Mouse (Mus musculus): ENCODE data around the gene Fgf18. TPM values are rescaled to one million over a fixed set of nuclear protein-coding genes. Genes with fewer than 3 reads are reported as not detected.

The Fgf18 gene
- polyA plus RNA-seq, 1 experiment: 0.12 TPM

DNA sequence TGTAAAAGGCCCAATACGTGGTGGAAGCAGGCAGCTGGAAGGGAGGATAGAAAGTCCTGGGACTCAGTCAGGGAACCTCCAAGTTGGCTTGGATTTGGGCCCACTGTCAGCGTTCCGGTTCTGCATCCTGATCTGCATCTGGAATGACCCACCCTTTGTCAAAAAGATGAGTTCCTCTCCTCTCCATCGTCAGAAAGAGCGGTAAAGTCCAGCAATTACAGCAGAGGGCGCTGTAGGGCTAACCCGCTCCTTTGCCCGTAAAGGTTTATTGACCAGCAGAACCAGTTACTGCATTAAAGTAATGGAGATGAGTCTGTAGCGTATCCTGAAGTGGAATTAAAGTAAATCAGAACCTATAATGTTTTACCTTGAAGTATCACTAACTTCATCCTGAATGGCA is 23.3 kb upstream of the Fgf18 start:
- H3K4me3 ChIP-seq (ENCODE audit: insufficient read depth, poor library complexity, severe bottlenecking): no peak overlapping the region
- H3K36me3 ChIP-seq (ENCODE audit: control insufficient read depth, insufficient read depth): no peaks in the 10 kb centered on the region
- H3K79me3 ChIP-seq (ENCODE audit: low read depth): no peaks in the 10 kb centered on the region
- H3K27me3 ChIP-seq (ENCODE audit: control insufficient read depth, insufficient read depth, insufficient read length): peaks cover 14% of the 10 kb centered on the region
- no peak overlapping the region for H3ac ChIP-seq (ENCODE audit: control insufficient read depth, insufficient read length, low read depth)
- TF ChIP-seq FOSL1 (IDR thresholded peaks at IDR 0.05; ENCODE audit: insufficient read depth, low read length, poor library complexity, severe bottlenecking): no peak
- no peak for TF ChIP-seq USF1 (IDR thresholded peaks at IDR 0.05; ENCODE audit: low read depth)
- peak; percentile 33 for TF ChIP-seq CTCF (IDR thresholded peaks at IDR 0.05; ENCODE audit: control insufficient read depth, insufficient read depth, insufficient read length)
- H3K79me2 ChIP-seq (ENCODE audit: control insufficient read depth, insufficient read depth): no peaks in the 10 kb centered on the region

DNA sequence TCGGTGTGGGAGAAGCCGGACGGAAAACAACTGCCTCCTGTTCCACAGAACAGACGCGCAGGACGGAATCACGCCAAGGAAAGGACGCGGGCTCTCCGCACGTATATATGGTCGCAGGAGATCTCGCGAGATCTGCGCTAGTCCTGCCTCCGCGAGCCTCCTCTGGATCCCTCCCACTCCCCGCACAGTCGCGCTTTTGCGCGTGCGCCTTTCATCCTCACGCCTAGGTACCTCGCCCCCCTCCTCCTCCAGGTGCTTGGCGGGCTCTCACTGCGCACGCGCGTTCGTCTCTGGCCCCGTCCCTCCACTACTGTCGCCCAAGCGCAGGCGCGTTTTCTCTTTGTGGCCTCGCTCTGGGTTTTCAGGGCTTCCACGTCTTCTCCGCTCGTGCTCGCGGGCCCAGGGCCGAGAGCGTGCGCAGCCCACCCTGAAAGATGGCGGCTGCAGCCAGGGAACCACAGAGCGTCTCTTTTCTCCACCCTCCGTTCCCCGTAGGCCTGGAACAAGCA is 15.9 kb upstream of the Fgf18 start, which contains the start of gene Npm1:
Npm1 (minus strand) TSS at position 209 of the 509 bp plus-strand sequence.
- H3K79me2 ChIP-seq (ENCODE audit: control insufficient read depth, insufficient read depth): peaks cover 50% of the 10 kb centered on the region
- H3ac ChIP-seq (ENCODE audit: control insufficient read depth, insufficient read length, low read depth): peak within 1 kb of the TSS; percentile 99
- H3K27me3 ChIP-seq (ENCODE audit: control insufficient read depth, insufficient read depth, insufficient read length): no peaks in the 10 kb centered on the region
- peak within 1 kb of the TSS; percentile 99 for H3K4me3 ChIP-seq (ENCODE audit: insufficient read depth, poor library complexity, severe bottlenecking)
- TF ChIP-seq MAX (IDR thresholded peaks at IDR 0.05) (peak; percentile 27), MYOG (IDR thresholded peaks at IDR 0.05; ENCODE audit: control insufficient read depth, extremely low read depth, insufficient read length) (no peak), USF1 (IDR thresholded peaks at IDR 0.05; ENCODE audit: low read depth) (no peak)
- peaks cover 48% of the 10 kb centered on the region for H3K79me3 ChIP-seq (ENCODE audit: low read depth)
- peaks cover 40% of the 10 kb centered on the region for H3K36me3 ChIP-seq (ENCODE audit: control insufficient read depth, insufficient read depth)

DNA sequence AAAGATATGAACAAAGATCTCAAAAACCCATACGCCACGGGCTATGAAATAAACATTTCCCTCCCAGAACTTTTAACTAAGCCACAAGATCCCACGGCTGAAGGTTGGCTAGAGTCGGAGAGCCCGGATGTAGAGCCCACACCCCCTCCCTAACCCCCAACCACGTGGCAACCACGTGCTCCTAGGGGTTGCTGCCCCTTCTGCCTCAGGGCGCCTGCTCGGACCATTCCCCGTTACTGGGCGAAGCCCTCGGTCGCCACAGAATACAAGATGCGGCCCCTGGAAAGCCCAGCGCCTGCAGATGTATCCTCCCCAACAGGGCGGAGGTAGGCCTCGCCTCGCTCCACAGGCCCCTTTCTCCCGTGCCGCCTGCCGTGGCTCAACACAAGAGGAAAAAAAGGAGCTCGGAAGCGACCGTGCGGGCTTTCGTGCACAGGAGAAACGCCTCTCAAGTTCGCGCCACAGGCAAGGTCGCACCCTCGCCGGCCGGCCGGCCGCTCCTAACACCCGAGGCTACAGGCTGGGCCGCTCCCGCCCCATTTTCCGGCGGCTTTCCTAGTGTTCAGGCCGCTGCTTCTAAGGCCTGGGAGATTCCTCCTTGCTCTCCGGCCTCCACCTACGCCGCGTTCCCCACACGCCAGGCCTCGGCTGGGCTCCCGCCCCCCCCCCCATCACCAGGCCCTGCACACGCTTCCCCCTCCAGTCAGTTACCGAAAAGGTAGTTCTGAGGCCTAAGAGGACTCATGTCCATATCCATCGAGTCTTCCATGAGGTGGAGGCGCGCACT is 15.2 kb upstream of the Fgf18 start:
- TF ChIP-seq MAX (IDR thresholded peaks at IDR 0.05) (peak; percentile 99), CTCF (IDR thresholded peaks at IDR 0.05; ENCODE audit: control insufficient read depth, insufficient read depth, insufficient read length) (no peak), USF1 (IDR thresholded peaks at IDR 0.05; ENCODE audit: low read depth) (peak; percentile 79), MYOD1 (IDR thresholded peaks at IDR 0.05; ENCODE audit: control insufficient read depth, insufficient read length, low read depth) (no peak)
- peaks cover 56% of the 10 kb centered on the region for H3K79me2 ChIP-seq (ENCODE audit: control insufficient read depth, insufficient read depth)
- H3K27me3 ChIP-seq (ENCODE audit: control insufficient read depth, insufficient read depth, insufficient read length): no peaks in the 10 kb centered on the region
- peak overlapping the region; percentile 99 for H3ac ChIP-seq (ENCODE audit: control insufficient read depth, insufficient read length, low read depth)
- peak overlapping the region; percentile 99 for H3K4me3 ChIP-seq (ENCODE audit: insufficient read depth, poor library complexity, severe bottlenecking)
- peaks cover 47% of the 10 kb centered on the region for H3K36me3 ChIP-seq (ENCODE audit: control insufficient read depth, insufficient read depth)
- peaks cover 55% of the 10 kb centered on the region for H3K79me3 ChIP-seq (ENCODE audit: low read depth)

DNA sequence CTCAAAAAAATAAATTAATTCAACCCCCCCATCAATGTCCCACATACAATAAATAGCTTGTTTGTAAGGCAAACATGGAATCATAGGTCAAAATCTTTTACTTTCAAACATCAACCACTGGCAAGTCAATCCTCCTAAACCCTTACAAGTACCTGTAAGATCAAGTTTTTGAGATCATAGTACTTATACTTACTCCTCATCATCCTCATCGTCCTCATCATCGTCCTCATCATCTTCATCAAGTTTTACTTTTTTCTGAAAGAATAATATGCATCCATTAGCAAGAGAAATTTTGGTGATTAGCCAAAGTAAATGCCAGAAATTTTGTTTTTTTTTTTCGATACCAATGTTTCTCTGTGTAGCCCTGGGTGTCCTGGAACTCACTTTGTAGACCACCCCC is 12.5 kb upstream of the Fgf18 start:
- H3ac ChIP-seq (ENCODE audit: control insufficient read depth, insufficient read length, low read depth): no peak overlapping the region
- H3K27me3 ChIP-seq (ENCODE audit: control insufficient read depth, insufficient read depth, insufficient read length): no peaks in the 10 kb centered on the region
- H3K4me3 ChIP-seq (ENCODE audit: insufficient read depth, poor library complexity, severe bottlenecking): peak overlapping the region; percentile 99
- TF ChIP-seq FOSL1 (IDR thresholded peaks at IDR 0.05; ENCODE audit: insufficient read depth, low read length, poor library complexity, severe bottlenecking) (no peak), MYOD1 (IDR thresholded peaks at IDR 0.05; ENCODE audit: control insufficient read depth, insufficient read length, low read depth) (no peak), USF1 (IDR thresholded peaks at IDR 0.05; ENCODE audit: low read depth) (no peak), MAX (IDR thresholded peaks at IDR 0.05) (no peak), MYOG (IDR thresholded peaks at IDR 0.05; ENCODE audit: control insufficient read depth, extremely low read depth, insufficient read length) (no peak), CEBPB (IDR thresholded peaks at IDR 0.05; ENCODE audit: low read depth) (no peak), CTCF (IDR thresholded peaks at IDR 0.05; ENCODE audit: control insufficient read depth, insufficient read depth, insufficient read length) (no peak)
- peaks cover 73% of the 10 kb centered on the region for H3K36me3 ChIP-seq (ENCODE audit: control insufficient read depth, insufficient read depth)
- H3K79me2 ChIP-seq (ENCODE audit: control insufficient read depth, insufficient read depth): peaks cover 83% of the 10 kb centered on the region
- peaks cover 75% of the 10 kb centered on the region for H3K79me3 ChIP-seq (ENCODE audit: low read depth)

DNA sequence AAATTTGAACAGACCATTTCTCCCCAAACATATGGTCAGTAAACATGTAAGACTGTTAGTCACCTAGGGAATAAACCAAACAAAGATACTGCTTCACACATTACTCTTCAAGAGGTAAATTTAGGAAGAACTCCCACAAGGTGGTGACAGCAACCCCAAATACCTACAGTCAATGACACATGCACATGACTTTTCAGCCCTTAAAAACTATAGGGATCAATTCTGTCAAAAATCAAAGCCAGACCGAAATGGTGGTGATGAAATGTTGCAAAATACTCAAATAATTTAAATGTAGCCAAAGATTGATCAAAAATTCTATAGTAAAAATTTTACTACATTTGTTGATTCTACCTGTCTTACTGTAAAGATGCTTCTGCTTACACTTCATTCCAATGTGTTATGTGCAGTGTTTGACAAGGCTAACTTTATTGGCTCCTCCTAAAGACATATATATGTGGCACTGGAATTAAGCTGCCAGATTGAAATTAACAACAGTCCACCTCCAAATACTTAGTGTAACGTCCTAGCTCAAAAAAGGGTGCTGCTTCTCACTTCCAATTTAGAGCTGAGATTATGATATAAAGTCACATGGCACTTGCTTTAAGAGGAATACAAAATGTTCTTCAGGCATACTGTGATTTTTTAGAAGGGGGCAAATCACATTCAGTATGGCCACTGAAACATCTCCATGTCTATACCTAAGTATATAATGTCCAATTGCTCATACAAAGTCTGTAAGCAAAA is 10.4 kb upstream of the Fgf18 start:
- no peak for TF ChIP-seq CEBPB (IDR thresholded peaks at IDR 0.05; ENCODE audit: low read depth)
- TF ChIP-seq FOSL1 (IDR thresholded peaks at IDR 0.05; ENCODE audit: insufficient read depth, low read length, poor library complexity, severe bottlenecking): no peak
- TF ChIP-seq CTCF (IDR thresholded peaks at IDR 0.05; ENCODE audit: control insufficient read depth, insufficient read depth, insufficient read length): no peak
- TF ChIP-seq MYOG (IDR thresholded peaks at IDR 0.05; ENCODE audit: control insufficient read depth, extremely low read depth, insufficient read length): no peak
- TF ChIP-seq USF1 (IDR thresholded peaks at IDR 0.05; ENCODE audit: low read depth): no peak
- no peak for TF ChIP-seq MYOD1 (IDR thresholded peaks at IDR 0.05; ENCODE audit: control insufficient read depth, insufficient read length, low read depth)
- no peak for TF ChIP-seq MAX (IDR thresholded peaks at IDR 0.05)

More for the DNA sequence above, 10.4 kb upstream of the Fgf18 start:
- Histone ChIP-seq H3K36me3 (ENCODE audit: control insufficient read depth, insufficient read depth) (peaks cover 95% of the 10 kb centered on the region), H3K79me2 (ENCODE audit: control insufficient read depth, insufficient read depth) (peaks cover 99% of the 10 kb centered on the region), H3ac (ENCODE audit: control insufficient read depth, insufficient read length, low read depth) (no peak overlapping the region), H3K79me3 (ENCODE audit: low read depth) (peaks cover 77% of the 10 kb centered on the region), H3K27me3 (ENCODE audit: control insufficient read depth, insufficient read depth, insufficient read length) (no peaks in the 10 kb centered on the region), H3K4me3 (ENCODE audit: insufficient read depth, poor library complexity, severe bottlenecking) (no peak overlapping the region)
